Mouse (Mus musculus) right cerebral cortex, postnatal 25 days (tissue): Measurements from ENCODE around the gene Rsg1.

Experiments used
- DNase-seq: peaks from one replicate; pipeline ENCODE4 v3.0.0; 2022

Gene Rsg1

GRCm38 (mm10) chr4:141213770-141214336 lies at the start of gene Rsg1:
Gene Rsg1, plus strand, starts transcription at chr4:141213956.
- peak; percentile 90 for DNase-seq

GRCm38 (mm10) chr4:141165744-141166292 lies 47.9 kb upstream of the Rsg1 start:
- no peak for DNase-seq

- no peak for DNase-seq
Observed at GRCm38 (mm10) chr4:141167156-141167555, 46.6 kb upstream of the Rsg1 start.

- DNase-seq: no peak
Observed at GRCm38 (mm10) chr4:141172121-141172520, 41.6 kb upstream of the Rsg1 start.

GRCm38 (mm10) chr4:141175783-141176182 lies 38.0 kb upstream of the Rsg1 start:
- DNase-seq: no peak

- DNase-seq: no peak
Observed at GRCm38 (mm10) chr4:141176328-141176838, 37.4 kb upstream of the Rsg1 start.

DNA sequence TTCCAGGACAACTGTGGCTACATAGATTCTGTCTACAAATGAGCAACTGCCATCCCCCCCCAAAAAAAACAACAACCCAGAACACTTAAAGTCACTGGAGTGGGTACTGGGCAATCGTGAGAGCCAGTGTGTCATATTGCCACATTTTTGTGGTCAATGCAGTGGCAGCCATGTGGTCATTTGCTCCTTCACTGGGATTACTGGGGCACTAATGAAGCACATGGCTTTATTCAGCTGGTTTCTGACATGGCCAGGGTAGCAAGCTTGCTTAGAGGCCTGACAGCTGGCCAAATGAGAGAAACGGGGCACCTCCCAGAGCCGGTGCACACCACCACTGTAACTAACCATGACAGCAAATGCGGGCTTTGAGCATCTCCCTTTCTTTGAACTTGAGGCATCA lies 35.3 kb upstream of the Rsg1 start:
- DNase-seq: no peak

- DNase-seq: no peak
Observed at GRCm38 (mm10) chr4:141180831-141181230, 32.9 kb upstream of the Rsg1 start.

- no peak for DNase-seq
Observed at GRCm38 (mm10) chr4:141181981-141182380, 31.8 kb upstream of the Rsg1 start.

DNA sequence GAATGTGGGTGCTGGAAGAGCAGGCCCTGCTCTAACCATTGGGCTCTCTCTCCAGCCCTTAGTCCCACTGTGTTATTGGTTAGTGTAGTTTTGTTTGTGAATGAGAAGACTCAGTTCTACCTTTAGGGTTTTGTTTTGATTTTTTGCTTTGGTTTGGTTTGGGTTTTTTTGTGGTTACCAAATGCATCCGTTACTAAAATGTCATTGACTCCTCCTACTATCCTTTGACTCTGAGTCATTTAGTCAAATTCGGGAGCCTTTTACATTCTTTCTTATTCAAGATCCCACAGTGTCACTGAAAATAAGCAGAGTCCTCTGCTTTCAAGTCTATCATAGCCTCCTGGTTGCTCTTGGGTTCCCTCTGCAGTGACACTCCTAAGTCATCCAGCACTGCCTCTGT lies 29.8 kb upstream of the Rsg1 start:
- no peak for DNase-seq

GRCm38 (mm10) chr4:141184426-141184825 lies 29.3 kb upstream of the Rsg1 start:
- DNase-seq: no peak

- no peak for DNase-seq
Observed at GRCm38 (mm10) chr4:141186923-141187836, 26.6 kb upstream of the Rsg1 start.

GRCm38 (mm10) chr4:141191294-141191693 lies 22.5 kb upstream of the Rsg1 start:
- no peak for DNase-seq

- no peak for DNase-seq
Observed at GRCm38 (mm10) chr4:141194553-141194952, 19.2 kb upstream of the Rsg1 start.

GRCm38 (mm10) chr4:141196981-141197685 lies 16.6 kb upstream of the Rsg1 start:
- no peak for DNase-seq

GRCm38 (mm10) chr4:141197686-141198035 lies 16.1 kb upstream of the Rsg1 start:
- DNase-seq: no peak

DNA sequence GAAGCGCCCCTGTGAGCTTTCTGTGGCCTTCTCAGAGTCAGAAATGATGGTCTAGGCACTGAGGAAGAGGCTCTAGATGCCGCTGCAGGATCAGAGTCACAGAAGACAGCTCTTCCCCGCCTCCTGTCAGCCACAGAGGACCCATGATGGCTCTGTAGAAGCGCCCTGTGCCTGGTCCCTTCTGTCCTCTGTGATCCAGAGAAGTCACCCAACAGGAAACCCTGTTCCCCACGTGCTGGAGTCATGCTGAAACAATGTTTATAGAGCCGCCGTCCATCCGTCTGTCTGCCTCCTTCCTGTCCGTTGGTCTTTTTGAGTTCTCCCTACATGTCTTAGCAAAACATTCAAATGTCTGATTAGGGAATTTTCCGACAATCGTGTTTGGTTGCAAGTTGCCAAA lies 12.8 kb upstream of the Rsg1 start:
- no peak for DNase-seq

GRCm38 (mm10) chr4:141202192-141202591 lies 11.6 kb upstream of the Rsg1 start:
- no peak for DNase-seq

- peak; percentile 36 for DNase-seq
Observed at GRCm38 (mm10) chr4:141204580-141205061, 9.1 kb upstream of the Rsg1 start.

DNA sequence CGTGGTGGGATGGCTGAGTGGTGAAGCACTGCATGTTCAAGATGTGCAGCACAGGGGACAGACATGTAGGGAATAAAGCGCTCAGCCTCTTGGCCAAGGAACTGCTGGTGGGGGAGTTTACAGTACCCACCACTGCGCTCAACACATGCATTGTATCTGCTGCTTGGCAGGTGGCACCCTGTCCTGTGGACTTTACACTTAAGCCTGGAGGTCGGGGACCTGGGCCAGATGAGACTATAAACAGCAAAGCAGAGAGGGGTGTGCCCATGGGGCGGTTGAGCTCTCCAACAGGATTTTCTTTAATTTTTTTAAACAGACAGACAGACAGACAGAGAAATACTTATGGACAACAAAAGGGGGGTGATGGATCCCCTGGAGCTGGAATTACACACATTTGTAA lies 6.7 kb upstream of the Rsg1 start:
- DNase-seq: no peak

DNA sequence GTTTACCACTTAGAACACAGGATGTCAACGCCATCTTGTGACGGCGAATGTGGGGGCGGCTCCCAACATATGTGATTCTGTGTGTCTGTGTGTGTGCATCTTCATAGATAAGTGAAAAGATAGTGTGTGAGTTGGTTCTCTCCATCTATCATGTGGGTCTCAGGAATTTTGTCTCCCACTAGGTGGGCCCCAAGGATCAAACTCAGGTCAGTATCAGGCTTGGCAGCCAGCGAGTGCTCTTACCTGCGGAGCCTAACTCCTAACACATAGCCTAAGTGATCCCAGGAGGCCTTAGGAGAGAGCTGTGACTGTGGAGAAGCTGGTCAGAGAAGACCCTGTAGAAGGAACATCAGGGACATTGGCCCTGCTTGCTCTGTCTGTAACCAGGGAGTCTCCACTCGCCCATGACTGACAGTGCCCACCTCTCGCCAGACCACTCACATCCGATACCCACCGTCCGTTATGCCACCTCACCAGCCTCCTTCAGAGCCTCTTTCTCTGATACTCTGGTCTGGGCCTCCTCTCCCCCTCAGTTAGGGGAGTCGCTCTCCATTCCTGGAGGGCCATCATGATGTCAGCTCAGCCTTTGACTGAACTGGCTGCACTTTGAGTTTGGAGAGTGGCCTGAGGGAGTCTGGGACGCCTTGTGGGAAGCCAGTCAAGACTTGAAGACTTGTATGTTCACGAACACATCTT lies 3.1 kb upstream of the Rsg1 start:
- no peak for DNase-seq

DNA sequence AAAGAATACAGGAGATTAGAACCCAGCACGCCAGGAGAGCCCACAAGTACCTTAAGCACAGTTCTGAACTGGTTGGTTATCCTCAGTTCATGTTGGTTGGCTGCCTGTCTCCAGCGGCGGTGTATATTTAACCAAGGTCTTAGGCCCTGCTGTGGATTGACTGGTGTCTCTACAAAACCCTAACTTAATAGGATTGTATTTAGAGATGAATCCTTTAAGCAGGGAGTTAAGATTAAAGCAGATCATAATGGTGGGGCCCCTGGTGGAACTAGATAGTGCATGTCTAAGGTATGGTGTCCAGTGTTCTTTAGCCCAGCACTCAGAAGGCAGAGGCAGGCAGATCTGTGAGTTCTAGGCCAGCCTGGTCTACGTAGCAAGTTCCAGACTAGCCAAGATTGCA lies 2.1 kb upstream of the Rsg1 start:
- no peak for DNase-seq

DNA sequence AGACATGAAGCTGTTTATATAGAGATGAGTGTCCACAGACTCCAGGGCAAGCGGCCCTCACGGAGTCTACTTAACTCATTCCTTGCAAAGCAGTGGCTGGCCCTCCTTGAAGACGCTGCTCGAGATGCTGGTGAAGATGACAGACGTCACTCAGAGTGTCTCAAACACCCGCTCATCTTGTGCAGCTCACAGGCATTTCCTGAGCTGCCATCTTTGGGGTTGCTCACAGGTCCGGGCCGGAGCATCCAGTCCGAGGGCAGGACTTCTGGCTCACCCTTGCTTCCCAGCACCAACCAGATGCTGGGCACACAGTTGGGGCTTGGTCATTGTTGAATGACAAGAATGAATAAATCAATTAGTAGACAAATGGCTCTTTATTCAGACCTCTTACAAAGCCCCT lies 864 bp upstream of the Rsg1 start:
- DNase-seq: no peak
